Mouse (Mus musculus) ovary, adult 10 weeks (tissue): ENCODE measurements around the gene Olfr215. TPM values are rescaled to one million over a fixed set of nuclear protein-coding genes. Genes with fewer than 3 reads are reported as not detected.

Source experiments
- polyA plus RNA-seq: library from polyadenylated mRNA; stranded (reverse); fragments of 350-450 nt; fragmentation: Illumina TruSeq; extraction: RNeasy Lipid Tissue Mini Kit (QIAGEN cat#74804); gene quantifications from one replicate; pipeline ENCODE4 v1.2.3, GENCODE M21; 2014

Gene Olfr215
- polyA plus RNA-seq: not detected

GRCm38 (mm10) chr6:116584095-116584494 lies at the start of gene Olfr215:
Gene Olfr215, minus strand, starts transcription at chr6:116584195.

GRCm38 (mm10) chr6:116628539-116629171 lies 44.7 kb upstream of the Olfr215 start, which contains the start of gene Zfp422:
Gene Zfp422, minus strand, starts transcription at chr6:116628999.

GRCm38 (mm10) chr6:116553935-116554334 lies 30.1 kb downstream of the Olfr215 start, which contains the start of gene Olfr214:
Gene Olfr214, plus strand, starts transcription at chr6:116554235.

GRCm38 (mm10) chr6:116550841-116551240 lies 33.2 kb downstream of the Olfr215 start, which contains the start of gene Gm5580:
Gene Gm5580, plus strand, starts transcription at chr6:116551141.

GRCm38 (mm10) chr6:116538156-116538555 lies 45.8 kb downstream of the Olfr215 start, which contains the start of gene Olfr213:
Gene Olfr213, plus strand, starts transcription at chr6:116538456.

Other genes starting within 250 kb of the Olfr215 start
- 203 TPM for gene March8, start 246.2 kb downstream of the Olfr215 start, polyA plus RNA-seq
- 1.3 TPM for gene Alox5, start 123.0 kb downstream of the Olfr215 start, polyA plus RNA-seq
- gene Olfr211, start 95.1 kb downstream of the Olfr215 start, polyA plus RNA-seq: not detected
- not detected for gene Olfr212, start 77.7 kb downstream of the Olfr215 start, polyA plus RNA-seq
- not detected for gene Olfr213, start 45.7 kb downstream of the Olfr215 start, polyA plus RNA-seq
- not detected for gene Gm5580, start 33.1 kb downstream of the Olfr215 start, polyA plus RNA-seq
- gene Olfr214, start 30.0 kb downstream of the Olfr215 start, polyA plus RNA-seq: not detected
- 131 TPM for gene Zfp422, start 44.8 kb upstream of the Olfr215 start, polyA plus RNA-seq
- not detected for gene Depp1, start 66.4 kb upstream of the Olfr215 start, polyA plus RNA-seq
- 16.6 TPM for gene Rassf4, start 89.8 kb upstream of the Olfr215 start, polyA plus RNA-seq
- gene Tmem72, start 132.7 kb upstream of the Olfr215 start, polyA plus RNA-seq: 0.57 TPM